Mouse (Mus musculus) adrenal gland, postnatal 14 days (tissue): Measurements from ENCODE around the gene Gatad2b. TPM values are rescaled to one million over a fixed set of nuclear protein-coding genes. Genes with fewer than 3 reads are reported as not detected.
A peak's percentile ranks its signal among the peaks of the same experiment; 100 is the strongest.
"Not testable (repeated sequence)": the region's sequence is repeated elsewhere in the genome, so short reads cannot be mapped to it uniquely, and the experiment has no call there.

Experiments
- DNase-seq: peaks from one replicate; pipeline ENCODE4 v3.0.0; 2021; ENCODE audit warnings: mixed read lengths
- total RNA-seq: library from RNA; stranded (reverse); gene quantifications from 2 replicates; pipeline ENCODE4 v1.2.3, GENCODE M21; 2021

Gatad2b gene
- total RNA-seq, 1 experiment from 2014 or later: 66.4 TPM

- no peak for DNase-seq
Measured at GRCm38 (mm10) chr3:90313367-90313766, 20.4 kb downstream of the Gatad2b start.

- DNase-seq: no peak
Measured at GRCm38 (mm10) chr3:90314241-90314640, 21.3 kb downstream of the Gatad2b start.

- peak; percentile 23 for DNase-seq
Measured at GRCm38 (mm10) chr3:90322289-90322688, 29.3 kb downstream of the Gatad2b start.

- DNase-seq: peak; percentile 78
Measured at GRCm38 (mm10) chr3:90323119-90323518, 30.1 kb downstream of the Gatad2b start.

- no peak for DNase-seq
Measured at GRCm38 (mm10) chr3:90332485-90332884, 39.5 kb downstream of the Gatad2b start.

- DNase-seq: no peak
Measured at GRCm38 (mm10) chr3:90335517-90335916, 42.5 kb downstream of the Gatad2b start.

GRCm38 (mm10) chr3:90338190-90338589, 45.2 kb downstream of the Gatad2b start:
- no peak for DNase-seq

GRCm38 (mm10) chr3:90340177-90340576, 47.2 kb downstream of the Gatad2b start:
- no peak for DNase-seq

- not testable (repeated sequence) for DNase-seq
Measured at GRCm38 (mm10) chr3:90342853-90343252, 49.9 kb downstream of the Gatad2b start.

GRCm38 (mm10) chr3:90347847-90348246, 54.9 kb downstream of the Gatad2b start:
- DNase-seq: no peak

- DNase-seq: no peak
Measured at GRCm38 (mm10) chr3:90357959-90358358, 65.0 kb downstream of the Gatad2b start.

GRCm38 (mm10) chr3:90359230-90359629, 66.3 kb downstream of the Gatad2b start:
- no peak for DNase-seq

- no peak for DNase-seq
Measured at GRCm38 (mm10) chr3:90361476-90361875, 68.5 kb downstream of the Gatad2b start.

- DNase-seq: no peak
Measured at GRCm38 (mm10) chr3:90362346-90362745, 69.4 kb downstream of the Gatad2b start.

- DNase-seq: no peak
Measured at GRCm38 (mm10) chr3:90367001-90367632, 74.1 kb downstream of the Gatad2b start.

GRCm38 (mm10) chr3:90369041-90369440, 76.1 kb downstream of the Gatad2b start:
- no peak for DNase-seq

- no peak for DNase-seq
Measured at GRCm38 (mm10) chr3:90371857-90372256, 78.9 kb downstream of the Gatad2b start.

- DNase-seq: no peak
Measured at GRCm38 (mm10) chr3:90372817-90373216, 79.8 kb downstream of the Gatad2b start.

GRCm38 (mm10) chr3:90373432-90374028, 80.6 kb downstream of the Gatad2b start:
- DNase-seq: peak; percentile 88

GRCm38 (mm10) chr3:90374368-90374767, 81.4 kb downstream of the Gatad2b start:
- DNase-seq: no peak

- no peak for DNase-seq
Measured at GRCm38 (mm10) chr3:90375562-90376246, 82.7 kb downstream of the Gatad2b start.

- DNase-seq: peak; percentile 46
Measured at GRCm38 (mm10) chr3:90376247-90376585, 83.2 kb downstream of the Gatad2b start.

GRCm38 (mm10) chr3:90378496-90378895, 85.5 kb downstream of the Gatad2b start:
- DNase-seq: no peak

- DNase-seq: peak; percentile 90
Measured at GRCm38 (mm10) chr3:90381727-90382126, 88.7 kb downstream of the Gatad2b start.
